ENCODE assay signal across 10 mouse cellular contexts in genomic region chr9:56757791-56758190, GRCm38 (mm10). TPM values are rescaled to one million over a fixed set of nuclear protein-coding genes. Genes with fewer than 3 reads are reported as not detected.
DNase-seq lines count a peak whose midpoint lies in the region; ATAC-seq lines count a peak whose summit lies in the region.
"Had no signal": no experiment of that assay in that cellular context is flagged by ENCODE, and none has a peak within 500 bp of the region (broad histone marks: within the 10 kb centered on the region; RNA-seq: fewer than 3 reads in every experiment).

No protein-coding gene starts in this region.

- ATAC-seq in megakaryocyte-erythroid progenitor cell, adult 5-6 weeks (replicated peaks; ENCODE audit: low FRiP score, low TSS enrichment, poor library complexity, severe bottlenecking) = no peak
- no peak for ATAC-seq in megakaryocyte progenitor cell, adult 5-6 weeks (replicated peaks; ENCODE audit: poor library complexity)

- DNase-seq in adrenal gland, postnatal 14 days = peak; percentile 9
- no peak for DNase-seq in adrenal gland, adult (ENCODE audit: inconsistent age in 2 of 2, low spot score in 1 of 2)
- peak; percentile 11 for DNase-seq in lung, postnatal 10 days
- DNase-seq in lung, postnatal 4 days = no peak
- DNase-seq in mesoderm, embryonic 11.5 days (ENCODE audit: low read depth, low spot score) = peak; percentile 64
- DNase-seq in retina, embryonic 14.5 days (ENCODE audit: low spot score) = peak; percentile 42
- DNase-seq: gastrocnemius, postnatal 14 days; lung, adult 18-20 months had no signal

RNA-seq across cellular contexts. Expression of gene Lingo1, which starts 38.5 kb away (rescaled TPM):
- total RNA-seq in adrenal gland, postnatal 14 days (2021) = 1.4 and 3.0 TPM in 2 replicates
- total RNA-seq in megakaryocyte-erythroid progenitor cell, adult 5-6 weeks (2014; fragmentation: Nextera tagmentation) = not detected in 2 replicates
- not detected in 2 replicates for total RNA-seq in megakaryocyte-erythroid progenitor cell, adult 5-6 weeks (2017)
- total RNA-seq in megakaryocyte progenitor cell, adult 5-6 weeks (2015) = not detected in 2 replicates
- not detected in 2 replicates for total RNA-seq in megakaryocyte progenitor cell, adult 5-6 weeks (2017)

Comparison
In these comparisons a context has a peak if more than half of its experiments do, and no peak if none do; other contexts are left out.
1. DNase-seq: peak in adrenal gland, postnatal 14 days (single experiment), lung, postnatal 10 days (single experiment), mesoderm, embryonic 11.5 days (single experiment) and retina, embryonic 14.5 days (single experiment); none in adrenal gland, adult (0 of 2) and lung, postnatal 4 days (0 of 2).